Mouse (Mus musculus) thymus, adult 2 months (tissue): Measurements from ENCODE around the gene Tnfsf10.

Source experiments
- CTCF ChIP-seq: fragments of 200-500 bp; IDR thresholded peaks from 2 replicates; pipeline ENCODE4 v1.5.1; 2012; ENCODE audit warnings: mild to moderate bottlenecking, control low read depth, low read length, moderate library complexity, borderline replicate concordance; ENCODE audit not compliant: control insufficient read depth, poor library complexity, insufficient read depth; ENCODE audit errors: extremely low read depth
- POLR2A ChIP-seq: fragments of 200-500 bp; IDR thresholded peaks from 2 replicates; pipeline ENCODE4 v1.6.1; 2012; ENCODE audit warnings: mild to moderate bottlenecking, low read length, control low read depth, moderate library complexity; ENCODE audit not compliant: control insufficient read depth, poor library complexity, insufficient read depth; ENCODE audit errors: extremely low read depth

DNA sequence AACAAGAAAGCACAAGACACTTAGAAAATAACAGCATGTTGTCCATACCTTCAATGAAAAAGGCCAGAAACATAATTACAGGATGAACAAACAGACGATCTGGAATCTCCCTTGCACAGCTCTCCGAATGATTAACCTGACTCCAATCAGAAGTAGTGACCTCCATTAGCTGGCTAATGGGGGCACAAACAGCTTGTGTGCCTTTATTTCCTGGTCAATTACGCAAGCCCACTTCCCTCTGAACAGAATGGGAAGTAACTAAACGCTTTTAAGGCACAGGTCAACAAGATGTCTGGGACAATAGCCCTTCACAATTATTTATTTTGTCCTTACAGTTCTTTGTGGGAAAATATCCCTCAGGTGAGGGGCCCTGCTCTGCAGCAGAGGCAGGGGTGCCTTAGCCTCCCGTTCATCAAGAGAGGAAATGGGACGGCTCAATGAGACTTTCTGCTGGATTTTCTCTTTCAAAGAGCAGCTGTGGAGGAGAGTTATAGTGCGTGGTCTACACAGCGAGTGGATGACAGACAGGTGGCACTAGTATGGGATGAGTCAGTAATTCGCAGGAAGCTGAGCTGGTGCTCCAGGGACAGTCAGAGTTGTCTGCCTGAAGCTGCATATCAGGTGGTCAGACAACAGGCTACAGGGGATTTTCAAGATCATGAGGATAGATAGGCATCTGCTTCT lies 14.3 kb upstream of the Tnfsf10 start:
- TF ChIP-seq POLR2A (no peak), CTCF (no peak)
